Mouse (Mus musculus) hindbrain, embryonic 15.5 days (tissue): ENCODE measurements around the gene Tbc1d30. TPM values are rescaled to one million over a fixed set of nuclear protein-coding genes. Genes with fewer than 3 reads are reported as not detected.

Experiments used
- ATAC-seq: fragments of 200-750 bp; cut with Nextera tagmentation; 2 replicates; pipeline ENCODE4 v1.8.0; 2017; ENCODE audit warnings: low read depth, moderate number of reproducible peaks, moderate TSS enrichment; ENCODE audit not compliant: low FRiP score
- H3K27ac ChIP-seq: fragments of 300-500 bp; sonication (generic); replicated peaks from 2 replicates; pipeline ENCODE4 v1.5.1; 2015; ENCODE audit warnings: mild to moderate bottlenecking, inconsistent platforms
- H3K27me3 ChIP-seq: fragments of 300-500 bp; sonication (generic); 2 replicates; pipeline ENCODE4 v1.6.1; 2015; ENCODE audit warnings: control low read depth, inconsistent platforms
- H3K36me3 ChIP-seq: fragments of 300-500 bp; sonication (generic); 2 replicates; pipeline ENCODE4 v1.6.1; 2015; ENCODE audit warnings: control low read depth, inconsistent platforms
- H3K4me1 ChIP-seq: fragments of 300-500 bp; sonication (generic); replicated peaks from 2 replicates; pipeline ENCODE4 v1.6.1; 2015; ENCODE audit warnings: control low read depth, inconsistent platforms
- H3K4me2 ChIP-seq: fragments of 300-500 bp; sonication (generic); 2 replicates; pipeline ENCODE4 v1.6.1; 2015; ENCODE audit warnings: moderate library complexity, mild to moderate bottlenecking, inconsistent platforms
- H3K4me3 ChIP-seq: fragments of 300-500 bp; sonication (generic); 2 replicates; pipeline ENCODE4 v1.5.1; 2015; ENCODE audit warnings: mild to moderate bottlenecking, inconsistent platforms
- H3K9ac ChIP-seq: fragments of 300-500 bp; sonication (generic); 2 replicates; pipeline ENCODE4 v1.6.1; 2015; ENCODE audit warnings: inconsistent platforms
- H3K9me3 ChIP-seq: fragments of 300-500 bp; sonication (generic); 2 replicates; pipeline ENCODE4 v1.6.1; 2016; ENCODE audit warnings: control low read depth, inconsistent platforms
- WGBS: fragments of 180-500 bp; shearing (Covaris S2); methylation state at CpG from one replicate; pipeline ENCODE4 v1.1.7; 2015; 5-methylcytosine and 5-hydroxymethylcytosine counted together
- polyA plus RNA-seq: library from polyadenylated mRNA; unstranded; fragments of >200 nt; fragmentation: Nextera tagmentation; extraction: Ambion mirVana; gene quantifications from 2 replicates; pipeline ENCODE4 v1.2.1, GENCODE M21; 2015

Gene Tbc1d30
- polyA plus RNA-seq, 1 experiment from 2014 or later: 17.3 TPM

DNA sequence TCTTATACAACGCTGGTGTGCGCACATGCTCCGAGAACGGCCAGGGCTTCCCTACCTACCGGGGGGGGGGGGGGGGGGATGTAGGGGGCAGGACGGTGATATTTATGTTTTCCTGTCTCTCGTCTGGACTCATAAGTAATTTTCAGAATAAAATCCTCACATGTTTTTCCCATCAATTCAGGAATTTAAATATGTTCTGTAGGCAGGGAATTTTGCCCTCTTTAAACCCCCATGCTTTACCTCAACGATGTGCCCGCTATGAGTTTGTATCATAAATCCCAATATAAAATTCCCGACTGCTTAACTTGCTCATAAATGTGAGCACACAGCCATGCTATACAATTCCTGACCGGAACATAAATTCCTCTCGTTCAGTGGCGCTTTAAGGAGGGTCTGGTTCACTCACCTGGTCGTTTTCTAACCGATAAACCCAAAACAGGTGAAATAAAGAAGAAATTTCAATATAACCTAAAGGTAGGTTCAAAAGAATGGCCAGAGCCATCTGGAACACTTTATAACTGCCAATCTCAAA, 122.6 kb downstream of the Tbc1d30 start:
- no peaks in the 10 kb centered on the region for H3K4me1 ChIP-seq
- H3K27me3 ChIP-seq: no peaks in the 10 kb centered on the region
- no peak overlapping the region for H3K4me3 ChIP-seq
- no peaks in the 10 kb centered on the region for H3K9me3 ChIP-seq
- no peak overlapping the region for H3K27ac ChIP-seq
- WGBS: 91% methylated on average over 15 of the region's 15 CpGs
- H3K4me2 ChIP-seq: no peak overlapping the region
- no peaks in the 10 kb centered on the region for H3K36me3 ChIP-seq
- H3K9ac ChIP-seq: no peak overlapping the region
- ATAC-seq: no peak

GRCm38 (mm10) chr10:121227988-121228409, 123.1 kb downstream of the Tbc1d30 start:
- Histone ChIP-seq H3K27me3 (no peaks in the 10 kb centered on the region), H3K27ac (no peak overlapping the region), H3K4me2 (no peak overlapping the region), H3K9me3 (no peaks in the 10 kb centered on the region), H3K36me3 (no peaks in the 10 kb centered on the region), H3K9ac (no peak overlapping the region), H3K4me3 (no peak overlapping the region), H3K4me1 (no peaks in the 10 kb centered on the region)
- no peak for ATAC-seq
- WGBS: 61% methylated on average over 16 of the region's 16 CpGs

DNA sequence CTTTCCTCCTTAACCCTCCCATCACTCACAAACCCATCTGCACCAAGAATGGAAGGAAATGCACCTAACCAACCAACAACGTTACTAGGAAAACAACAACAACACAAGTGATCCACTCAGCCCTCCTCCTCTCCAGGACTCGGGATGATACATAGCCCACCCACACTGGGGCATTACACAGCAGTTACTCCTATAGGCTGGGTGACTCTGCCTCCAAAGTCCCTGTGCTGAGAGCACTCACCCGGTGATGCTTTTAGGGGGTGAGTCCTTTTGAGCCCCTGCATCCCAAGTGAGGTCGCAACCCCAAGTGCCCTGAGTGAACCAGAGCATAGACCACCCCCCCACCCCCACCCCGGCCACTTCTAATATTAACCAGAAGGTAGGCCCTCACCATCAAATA, 123.7 kb downstream of the Tbc1d30 start:
- Histone ChIP-seq H3K9ac (no peak overlapping the region), H3K27me3 (no peaks in the 10 kb centered on the region), H3K9me3 (no peaks in the 10 kb centered on the region), H3K27ac (no peak overlapping the region), H3K36me3 (no peaks in the 10 kb centered on the region), H3K4me2 (no peak overlapping the region), H3K4me1 (no peaks in the 10 kb centered on the region), H3K4me3 (no peak overlapping the region)
- 86% methylated on average over 5 of the region's 5 CpGs for WGBS
- ATAC-seq: no peak

- no peak overlapping the region for H3K4me2 ChIP-seq
- no peaks in the 10 kb centered on the region for H3K27me3 ChIP-seq
- WGBS: 78% methylated on average over 6 of the region's 6 CpGs
- H3K4me1 ChIP-seq: no peaks in the 10 kb centered on the region
- H3K9me3 ChIP-seq: 0 out of 2 replicates have a peak, but pooled peaks cover 2% of the 10 kb centered on the region
- H3K4me3 ChIP-seq: no peak overlapping the region
- H3K27ac ChIP-seq: no peak overlapping the region
- H3K9ac ChIP-seq: no peak overlapping the region
- H3K36me3 ChIP-seq: no peaks in the 10 kb centered on the region
- no peak for ATAC-seq
Measured at GRCm38 (mm10) chr10:121225636-121226035, 125.4 kb downstream of the Tbc1d30 start.

DNA sequence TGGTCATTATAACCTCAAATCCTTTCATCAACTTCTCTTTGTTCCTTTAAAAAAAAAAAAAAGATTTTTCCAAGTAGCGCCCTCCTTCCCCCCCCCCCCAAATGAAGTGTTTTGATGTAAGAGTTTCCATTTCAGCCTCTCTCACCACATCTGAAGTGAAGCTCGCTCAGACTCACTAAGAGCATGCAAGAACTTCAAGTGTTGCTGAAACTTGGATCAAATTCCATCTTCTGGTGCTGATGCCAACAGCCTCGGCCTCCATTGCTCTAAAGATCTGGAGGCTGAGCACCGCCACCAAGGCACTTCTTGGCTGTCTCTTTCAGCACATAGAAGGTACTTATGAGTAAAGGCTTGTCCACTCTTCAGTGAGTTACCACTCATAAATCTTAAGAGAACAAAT, 128.2 kb downstream of the Tbc1d30 start:
- Histone ChIP-seq H3K36me3 (no peaks in the 10 kb centered on the region), H3K27me3 (no peaks in the 10 kb centered on the region)
- 92% methylated on average over 4 of the region's 4 CpGs for WGBS

DNA sequence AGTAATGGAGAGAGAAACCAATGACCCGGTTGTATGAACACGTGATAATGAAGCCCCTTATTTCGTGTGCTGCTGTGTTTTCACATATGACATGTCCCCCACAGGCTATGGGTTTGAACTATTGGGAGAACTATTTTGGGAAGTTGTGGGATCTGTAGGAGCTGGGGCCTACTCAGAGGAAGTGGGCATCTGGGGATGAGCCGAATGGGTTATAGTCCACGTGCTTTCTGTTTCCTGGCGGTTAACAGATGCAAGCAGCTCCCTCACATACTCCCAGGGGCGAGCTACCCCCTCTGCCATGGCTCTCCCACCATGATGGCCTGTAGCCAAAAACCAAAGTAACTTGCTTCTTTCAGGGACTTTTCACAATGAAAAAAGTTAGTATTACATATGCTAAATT, 132.5 kb downstream of the Tbc1d30 start:
- H3K36me3 ChIP-seq: no peaks in the 10 kb centered on the region
- H3K27me3 ChIP-seq: no peaks in the 10 kb centered on the region
- H3K4me3 ChIP-seq: no peak overlapping the region
- H3K4me1 ChIP-seq: no peaks in the 10 kb centered on the region
- no peak overlapping the region for H3K27ac ChIP-seq
- no peak overlapping the region for H3K9ac ChIP-seq
- 0 out of 2 replicates have a peak, but pooled peaks cover 3% of the 10 kb centered on the region for H3K9me3 ChIP-seq
- no peak for ATAC-seq
- 89% methylated on average over 7 of the region's 7 CpGs for whole genome bisulfite sequencing
- no peak overlapping the region for H3K4me2 ChIP-seq

More for the DNA sequence above, 128.2 kb downstream of the Tbc1d30 start:
- H3K27ac ChIP-seq: no peak overlapping the region
- 0 out of 2 replicates have a peak, but pooled peaks cover 3% of the 10 kb centered on the region for H3K9me3 ChIP-seq
- no peak overlapping the region for H3K4me3 ChIP-seq
- no peaks in the 10 kb centered on the region for H3K4me1 ChIP-seq
- H3K9ac ChIP-seq: no peak overlapping the region
- ATAC-seq: no peak
- H3K4me2 ChIP-seq: no peak overlapping the region

- Histone ChIP-seq H3K4me1 (no peaks in the 10 kb centered on the region), H3K36me3 (no peaks in the 10 kb centered on the region), H3K4me2 (no peak overlapping the region), H3K4me3 (no peak overlapping the region), H3K27ac (no peak overlapping the region), H3K9ac (no peak overlapping the region), H3K9me3 (0 out of 2 replicates have a peak, but pooled peaks cover 3% of the 10 kb centered on the region), H3K27me3 (no peaks in the 10 kb centered on the region)
- no peak for ATAC-seq
- WGBS: 94% methylated on average over 3 of the region's 3 CpGs
Measured at GRCm38 (mm10) chr10:121216804-121217203, 134.3 kb downstream of the Tbc1d30 start.

Other genes with a start within 250 kb of the Tbc1d30 start
- 41.8 and 42.5 TPM in 2 replicates for gene Gns, start 13.8 kb upstream of the Tbc1d30 start, polyA plus RNA-seq
- gene Rassf3, start 125.1 kb upstream of the Tbc1d30 start, polyA plus RNA-seq: 5.1 TPM in 2 replicates
- gene Tbk1, start 235.5 kb upstream of the Tbc1d30 start, polyA plus RNA-seq: 27.3 and 28.4 TPM in 2 replicates